Mouse (Mus musculus) heart, adult 2 months (tissue): ENCODE data around the gene Zcchc18. TPM values are rescaled to one million over a fixed set of nuclear protein-coding genes. Genes with fewer than 3 reads are reported as not detected.

ENCODE experiments used
- DNase-seq, 2 experiments: peaks; one replicate each; pipeline ENCODE4 v3.0.0; 2021
- H3K27ac ChIP-seq: fragments of 200-600 bp; 2 replicates; pipeline ENCODE4 v1.8.1; 2022
- H3K27me3 ChIP-seq: fragments of 200-500 bp; 2 replicates; pipeline ENCODE4 v1.6.1; 2012; ENCODE audit warnings: mild to moderate bottlenecking, low read length, inconsistent platforms, mixed read lengths; ENCODE audit not compliant: control insufficient read depth, insufficient read depth
- H3K36me3 ChIP-seq: fragments of 200-500 bp; 2 replicates; pipeline ENCODE4 v1.6.1; 2012; ENCODE audit warnings: low read length, inconsistent platforms; ENCODE audit not compliant: control insufficient read depth, insufficient read depth
- H3K4me1 ChIP-seq: fragments of 200-500 bp; 2 replicates; pipeline ENCODE4 v1.6.1; 2011; ENCODE audit warnings: low read length; ENCODE audit not compliant: control insufficient read depth, insufficient read depth
- H3K4me3 ChIP-seq: fragments of 200-600 bp; 2 replicates; pipeline ENCODE4 v1.8.1; 2022
- H3K79me2 ChIP-seq: fragments of 200-500 bp; replicated peaks from 2 replicates; pipeline ENCODE4 v1.6.1; 2012; ENCODE audit warnings: mild to moderate bottlenecking, inconsistent platforms, low read length, moderate library complexity, mixed read lengths; ENCODE audit not compliant: control insufficient read depth, insufficient read depth
- H3K9ac ChIP-seq: fragments of 200-500 bp; 2 replicates; pipeline ENCODE4 v1.6.1; 2012; ENCODE audit warnings: low read depth, mild to moderate bottlenecking, control low read depth, inconsistent platforms, low read length, mixed read lengths
- CTCF ChIP-seq: fragments of 200-600 bp; IDR thresholded peaks from 2 replicates; pipeline ENCODE4 v1.8.1; 2022; ENCODE audit warnings: antibody characterized with exemption, mild to moderate bottlenecking, moderate library complexity
- EP300 ChIP-seq: fragments of 200-500 bp; IDR thresholded peaks from 2 replicates; pipeline ENCODE4 v1.6.1; 2011; ENCODE audit warnings: low read depth, low read length, control low read depth; ENCODE audit not compliant: insufficient read depth
- POLR2A ChIP-seq: fragments of 200-500 bp; IDR thresholded peaks from 2 replicates; pipeline ENCODE4 v1.6.1; 2011; ENCODE audit warnings: mild to moderate bottlenecking, low read depth, low read length, control low read depth; ENCODE audit not compliant: insufficient read depth
- whole genome bisulfite sequencing: fragments of 180-500 bp; shearing (Covaris S2); methylation state at CpG from one replicate; pipeline ENCODE4 v1.1.7; 2018; 5-methylcytosine and 5-hydroxymethylcytosine counted together
- intact Hi-C: fragments of 180-260 bp; cut with DNase I; formaldehyde crosslinking; loops from one replicate; pipeline ENCODE4 v1.15.1; 2025
- polyA plus RNA-seq: library from polyadenylated mRNA; depleted of rRNA; stranded (reverse); fragments of >200 nt; gene quantifications from 2 replicates; pipeline ENCODE4 v1.2.3, GENCODE M21; 2012
- total RNA-seq, 2 experiments: library from RNA; stranded (reverse); gene quantifications; 2 replicates each; pipeline ENCODE4 v1.2.3; 2021

Gene Zcchc18
- total and polyA plus RNA-seq, 3 experiments, result 0.18 to 0.27 (median 0.18) TPM

- DNase-seq, result peak in 1 of 2 experiments; percentile 19
- Histone ChIP-seq H3K27ac (no peak overlapping the region), H3K27me3 (no peaks in the 10 kb centered on the region), H3K79me2 (no peaks in the 10 kb centered on the region), H3K4me1 (no peaks in the 10 kb centered on the region; the same call in 1 of the 2 replicates), H3K4me3 (no peak overlapping the region), H3K36me3 (no peaks in the 10 kb centered on the region), H3K9ac (no peak overlapping the region)
- intact Hi-C loops, result loop anchor here (2.0 kb wide), 1 partner anchor 272 kb away; the partner anchor contains the start of gene Morf4l2
- WGBS, result 48% methylated on average over 6 of the region's 6 CpGs
- TF ChIP-seq CTCF (peak; percentile 79), POLR2A (no peak)
Observed at GRCm38 (mm10) chrX:137015099-137015709, 22.2 kb downstream of the Zcchc18 start.

- 59% methylated on average over 1 of the region's 1 CpGs for WGBS
- Histone ChIP-seq H3K27ac (no peak overlapping the region), H3K36me3 (no peaks in the 10 kb centered on the region), H3K9ac (no peak overlapping the region), H3K4me3 (no peak overlapping the region), H3K4me1 (no peaks in the 10 kb centered on the region; the same call in 1 of the 2 replicates), H3K27me3 (no peaks in the 10 kb centered on the region), H3K79me2 (no peaks in the 10 kb centered on the region)
- intact Hi-C loops, result no loop called here
- no peak for DNase-seq
- TF ChIP-seq POLR2A (no peak), EP300 (no peak), CTCF (no peak)
Observed at GRCm38 (mm10) chrX:137017668-137018067, 24.7 kb downstream of the Zcchc18 start.

DNA sequence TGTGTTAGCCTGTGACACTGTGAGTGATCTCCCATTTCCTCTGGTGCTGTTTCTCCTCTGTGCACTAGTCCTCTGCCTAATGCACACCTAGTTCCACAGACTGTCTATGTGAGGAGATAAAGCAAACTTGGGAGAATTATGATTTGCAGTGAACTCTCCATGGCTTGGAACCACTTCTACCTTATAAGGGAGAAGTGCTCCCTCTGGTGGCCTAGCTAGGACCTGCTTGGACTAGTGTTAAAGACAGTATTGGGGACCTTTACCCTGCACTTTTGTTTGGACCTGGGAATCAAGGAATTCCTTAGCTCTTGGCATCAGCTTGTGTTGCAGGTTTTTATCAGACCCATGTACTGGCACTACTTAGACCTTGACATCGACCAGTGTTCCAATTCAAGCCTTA lies 26.4 kb downstream of the Zcchc18 start:
- Histone ChIP-seq H3K36me3 (no peaks in the 10 kb centered on the region), H3K4me3 (no peak overlapping the region), H3K27ac (no peak overlapping the region), H3K27me3 (no peaks in the 10 kb centered on the region), H3K79me2 (no peaks in the 10 kb centered on the region), H3K9ac (no peak overlapping the region), H3K4me1 (no peaks in the 10 kb centered on the region; the same call in 1 of the 2 replicates)
- peak; percentile 35 to 54 for DNase-seq
- intact Hi-C loops, result no loop called here
- TF ChIP-seq POLR2A, result no peak
- TF ChIP-seq CTCF, result peak; percentile 82
- no peak for TF ChIP-seq EP300
- WGBS, result 20% methylated on average over 1 of the region's 1 CpGs

- H3K4me1 ChIP-seq, result no peaks in the 10 kb centered on the region
- H3K9ac ChIP-seq, result no peak overlapping the region
- intact Hi-C loops, result no loop called here
- H3K27ac ChIP-seq, result no peak overlapping the region
- no peak for DNase-seq
- no peaks in the 10 kb centered on the region for H3K27me3 ChIP-seq
- TF ChIP-seq POLR2A (no peak), EP300 (no peak), CTCF (no peak)
- no peaks in the 10 kb centered on the region for H3K79me2 ChIP-seq
- H3K4me3 ChIP-seq, result no peak overlapping the region
- WGBS, result 91% methylated on average over 8 of the region's 8 CpGs
- H3K36me3 ChIP-seq, result no peaks in the 10 kb centered on the region
Observed at GRCm38 (mm10) chrX:137030916-137031315, 38.0 kb downstream of the Zcchc18 start.

DNA sequence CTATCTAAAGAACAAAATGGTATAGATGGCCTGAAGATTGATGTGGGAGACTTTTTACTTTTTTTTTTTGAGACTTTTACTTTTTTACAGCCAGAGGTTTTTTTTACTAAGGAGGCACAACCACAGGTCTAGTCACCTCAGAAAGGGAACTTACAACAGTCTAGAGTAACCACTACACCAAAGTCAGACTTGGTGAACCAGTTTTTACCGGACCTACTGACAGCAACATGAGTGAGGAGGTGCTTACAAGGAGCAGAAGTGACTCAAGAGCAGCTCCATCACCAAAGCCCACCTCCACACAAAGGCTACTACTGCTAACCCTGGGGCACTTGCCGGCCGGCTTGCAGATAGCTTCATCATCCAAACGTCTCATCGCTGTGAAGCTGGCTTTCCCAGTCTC lies 38.8 kb downstream of the Zcchc18 start:
- no peak for DNase-seq
- no peak overlapping the region for H3K9ac ChIP-seq
- intact Hi-C loops, result no loop called here
- no peak for TF ChIP-seq CTCF
- no peak for TF ChIP-seq EP300
- no peak for TF ChIP-seq POLR2A
- no peak overlapping the region for H3K27ac ChIP-seq
- no peaks in the 10 kb centered on the region for H3K36me3 ChIP-seq
- no peaks in the 10 kb centered on the region for H3K79me2 ChIP-seq
- no peaks in the 10 kb centered on the region for H3K27me3 ChIP-seq
- H3K4me3 ChIP-seq, result no peak overlapping the region
- WGBS, result 87% methylated on average over 5 of the region's 5 CpGs
- no peaks in the 10 kb centered on the region for H3K4me1 ChIP-seq

DNA sequence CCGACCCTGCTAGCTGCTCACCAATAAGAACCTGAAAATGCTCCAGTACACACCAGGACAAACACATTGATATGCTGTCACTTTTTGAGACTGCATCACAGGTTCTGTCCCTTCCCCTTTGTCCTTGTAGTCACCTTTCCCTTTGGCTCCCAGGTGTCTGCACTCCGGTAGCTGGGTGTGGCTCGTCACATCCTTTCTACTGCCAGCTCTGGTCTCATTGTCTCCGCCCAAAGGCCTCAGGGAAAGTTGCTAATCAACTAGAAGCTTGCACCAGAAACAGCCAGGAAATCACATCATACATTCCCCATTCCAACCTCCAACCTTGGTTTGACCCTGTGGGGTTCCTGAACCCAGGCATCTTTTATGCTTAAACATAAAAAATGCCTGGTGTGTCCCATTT lies 41.4 kb downstream of the Zcchc18 start:
- no peak overlapping the region for H3K9ac ChIP-seq
- H3K36me3 ChIP-seq, result no peaks in the 10 kb centered on the region
- TF ChIP-seq CTCF, result no peak
- TF ChIP-seq POLR2A, result no peak
- TF ChIP-seq EP300, result no peak
- H3K79me2 ChIP-seq, result no peaks in the 10 kb centered on the region
- WGBS, result 45% methylated on average over 4 of the region's 4 CpGs
- DNase-seq, result no peak
- intact Hi-C loops, result no loop called here
- H3K27ac ChIP-seq, result no peak overlapping the region
- H3K4me3 ChIP-seq, result no peak overlapping the region
- H3K27me3 ChIP-seq, result no peaks in the 10 kb centered on the region
- H3K4me1 ChIP-seq, result no peaks in the 10 kb centered on the region
